Mouse (Mus musculus) right cerebral cortex, postnatal 36 days (tissue): ENCODE data around the gene Bok.

ENCODE experiments used
- DNase-seq, 2 experiments: peaks; one replicate each; pipeline ENCODE4 v3.0.0; 2022; ENCODE audit warnings: low spot score in 2 of 2, mixed read lengths in 1 of 2

Gene Bok

GRCm38 (mm10) chr1:93741987-93742386 lies 56.5 kb downstream of the Bok start:
- no peak for DNase-seq

- no peak for DNase-seq
These were observed 57.5 kb downstream of the Bok start for GRCm38 (mm10) chr1:93742910-93743309.
